Mouse (Mus musculus): ENCODE results near the gene Psg16. TPM values are rescaled to one million over a fixed set of nuclear protein-coding genes. Genes with fewer than 3 reads are reported as not detected.
A peak's percentile ranks its signal among the peaks of the same experiment; 100 is the strongest.
"Not testable (repeated sequence)": the region's sequence is repeated elsewhere in the genome, so short reads cannot be mapped to it uniquely, and the experiment has no call there.

The Psg16 gene
- total RNA-seq, 2 experiments from 2014 or later: 3.4 TPM

DNA sequence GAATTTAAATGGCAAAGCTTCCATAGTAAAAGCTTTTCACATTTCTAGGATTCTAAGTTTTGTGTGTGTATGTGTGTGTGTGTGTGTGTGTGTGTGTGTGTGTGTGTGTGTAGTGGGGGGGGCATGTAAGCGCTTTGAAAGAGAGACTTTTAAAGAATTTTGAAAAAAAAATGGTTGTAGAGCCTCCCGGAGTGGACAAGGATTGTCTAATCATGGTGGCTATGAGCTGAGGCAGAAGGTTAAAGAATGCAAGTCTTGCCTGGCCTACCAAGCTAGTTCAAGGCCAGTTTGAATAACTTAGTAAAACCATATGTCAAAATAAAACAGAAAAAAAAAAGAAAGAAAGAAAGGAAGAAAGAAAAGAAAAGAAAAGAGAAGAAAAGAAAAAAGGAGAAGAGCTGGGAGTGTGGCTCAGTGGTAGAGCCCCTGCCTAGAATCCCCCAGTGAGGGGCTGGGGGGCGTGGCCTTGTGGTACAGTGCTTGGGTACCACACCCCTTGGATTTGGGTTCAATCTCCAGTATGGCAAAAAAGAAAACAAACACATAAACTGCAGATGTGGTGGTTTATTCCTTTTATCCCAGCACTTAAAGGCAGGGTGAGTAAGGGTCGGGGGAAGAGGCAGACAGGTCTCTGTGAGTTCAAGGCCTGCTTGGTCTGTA is 18.4 kb upstream of the Psg16 start:
- DNase-seq (ENCODE audit: low spot score in 2 of 2): no peak

DNA sequence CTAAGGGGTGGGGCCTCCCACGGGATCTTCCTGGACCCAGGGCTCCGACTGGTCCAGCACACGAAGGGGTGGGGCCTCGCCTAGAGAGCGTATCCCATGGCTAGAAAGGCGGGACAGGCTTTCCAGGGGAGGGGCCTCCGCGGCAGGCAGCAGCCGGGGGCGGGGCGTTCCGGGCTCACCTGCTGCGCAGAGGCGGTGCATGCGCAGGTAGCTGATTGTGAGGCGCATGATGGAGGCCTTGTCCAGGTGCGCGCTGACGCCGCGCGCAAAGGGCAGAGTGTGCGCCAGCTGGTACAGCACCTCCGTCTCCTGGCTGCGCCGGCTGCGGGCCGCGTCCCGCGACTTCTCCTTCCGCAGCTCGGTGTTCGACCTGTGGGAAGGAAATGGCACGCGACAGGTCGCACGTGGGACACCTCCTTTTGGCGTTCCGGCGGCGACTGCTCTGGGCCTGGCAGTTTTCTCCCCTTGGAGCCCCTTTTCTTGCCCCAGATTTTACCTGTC is 17.7 kb upstream of the Psg16 start:
- DNase-seq (ENCODE audit: low spot score in 2 of 2): peak; percentile 83 to 89

DNA sequence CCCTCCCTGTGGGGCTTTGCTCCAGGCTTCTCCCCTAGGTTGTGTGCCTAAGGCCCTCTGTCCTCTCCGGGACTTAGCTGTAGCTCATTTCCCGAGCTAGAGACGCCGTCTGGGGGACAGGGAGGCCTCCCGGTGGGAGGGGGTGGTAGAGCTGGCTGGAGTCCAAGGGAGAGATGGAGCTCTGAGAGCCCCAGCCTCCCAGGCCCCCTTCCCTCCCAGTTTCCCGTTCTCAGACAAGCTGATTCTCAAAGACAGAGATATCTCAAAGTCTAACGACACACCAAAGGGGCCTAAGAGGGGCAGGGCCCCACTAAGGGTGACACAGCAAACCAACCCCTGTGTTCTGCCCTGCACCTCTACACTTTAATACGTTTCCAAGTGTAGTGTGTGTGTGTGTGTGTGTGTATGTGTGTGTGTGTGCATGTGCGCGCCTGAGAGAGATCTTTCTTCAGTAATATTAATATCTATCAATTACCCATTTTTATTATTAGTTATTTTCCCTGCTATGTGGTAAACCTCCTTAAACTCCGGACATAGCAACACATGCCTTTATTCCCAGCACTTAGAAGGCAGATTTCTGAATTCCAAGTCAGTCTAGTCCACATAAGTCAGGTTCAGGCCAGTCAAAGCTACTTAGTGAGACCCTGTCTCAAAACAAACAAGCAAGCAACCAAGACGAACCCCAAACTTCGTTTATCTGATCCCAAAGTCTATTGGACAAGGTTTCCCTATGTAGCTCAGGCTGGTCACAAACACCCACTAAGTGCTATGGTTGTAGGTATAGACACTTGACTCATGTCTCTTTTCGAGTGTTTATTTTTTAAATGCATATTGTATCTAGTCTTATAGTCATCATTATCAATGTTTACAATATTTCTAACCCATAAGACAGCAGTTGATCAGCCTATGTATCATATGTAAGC is 17.0 kb upstream of the Psg16 start:
- peak; percentile 46 to 52 for DNase-seq (ENCODE audit: low spot score in 2 of 2)

DNA sequence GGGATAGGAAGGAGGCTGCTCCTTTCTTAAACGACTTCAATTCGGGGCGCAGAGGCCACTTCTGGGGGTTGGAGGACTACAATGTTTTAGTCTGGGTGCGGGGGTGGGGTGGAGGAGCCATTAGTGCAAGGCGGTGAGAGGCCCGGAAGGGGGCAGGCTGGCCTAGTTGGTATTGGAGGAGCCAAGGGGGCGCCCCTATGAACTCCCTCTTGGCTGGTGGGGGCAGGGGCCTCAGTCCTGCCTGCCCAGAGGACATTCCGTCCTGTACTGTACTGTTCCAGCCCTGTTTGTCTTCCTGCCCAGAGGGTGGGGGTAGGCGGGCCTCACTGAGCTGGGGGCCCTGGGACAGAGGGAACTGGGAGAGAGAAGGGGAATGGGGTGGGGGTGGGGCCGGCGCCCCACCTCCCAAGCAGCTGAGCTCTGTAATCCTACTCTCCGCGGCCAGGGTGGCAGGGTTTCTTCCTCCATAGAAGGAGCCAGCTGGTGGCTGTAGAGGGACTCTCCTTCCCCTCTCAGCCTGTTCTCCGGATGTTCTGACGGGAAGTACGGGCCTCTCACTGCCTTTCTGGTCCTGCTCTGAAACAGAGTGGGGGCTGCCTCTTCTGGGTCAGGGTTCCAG is 15.7 kb upstream of the Psg16 start:
- DNase-seq (ENCODE audit: low spot score in 2 of 2): peak; percentile 55 to 87

DNA sequence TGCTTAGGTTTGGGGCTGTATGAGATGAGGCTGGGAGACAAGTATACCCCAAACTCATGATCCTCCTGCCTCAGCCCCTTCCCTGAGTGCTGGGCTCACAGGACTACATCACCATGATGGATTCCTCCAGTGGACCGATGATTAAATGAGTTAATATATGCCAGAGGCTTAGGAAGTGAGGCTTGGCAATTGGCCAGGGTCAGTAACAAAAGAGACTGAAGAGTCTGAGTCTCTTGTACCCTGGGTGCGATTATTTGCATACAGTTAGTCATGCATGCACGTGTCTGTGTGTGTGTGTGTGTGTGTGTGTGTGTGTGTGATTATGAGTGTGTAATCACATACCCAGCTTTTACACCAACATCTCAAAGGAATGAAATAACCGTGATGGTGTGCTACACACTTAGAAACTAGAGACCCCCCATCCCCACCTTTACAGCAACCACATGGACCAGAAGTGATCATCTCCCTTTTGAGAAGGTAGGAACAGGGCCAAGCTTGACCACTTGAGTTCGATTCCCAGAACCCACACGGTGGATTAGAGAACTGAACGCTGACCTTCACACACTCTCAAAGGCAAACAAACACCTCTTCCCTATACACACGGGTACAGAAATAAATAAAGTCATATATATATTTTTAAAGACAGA is 14.9 kb upstream of the Psg16 start:
- peak in 1 of 2 experiments; percentile 44 for DNase-seq (ENCODE audit: low spot score in 2 of 2)

DNA sequence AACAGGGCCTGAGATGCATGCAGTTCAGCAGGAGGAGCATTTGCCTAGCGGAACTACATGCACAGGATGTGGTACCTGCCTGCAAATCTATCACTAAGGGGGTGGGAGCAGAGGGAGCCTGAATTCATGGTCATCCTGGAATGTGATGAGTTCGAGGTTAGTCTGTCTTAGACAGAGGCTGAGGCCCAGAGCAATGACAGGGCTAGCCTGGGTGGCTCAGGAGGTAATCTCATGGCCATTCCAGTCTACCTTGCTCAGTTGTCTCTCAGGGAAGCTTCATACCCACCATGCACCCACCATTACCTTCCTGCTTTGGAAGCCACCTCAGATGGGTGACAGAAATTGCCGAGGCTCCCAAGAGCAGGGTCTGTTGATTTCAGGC is 14.4 kb upstream of the Psg16 start:
- no peak for DNase-seq (ENCODE audit: low spot score in 2 of 2)

DNA sequence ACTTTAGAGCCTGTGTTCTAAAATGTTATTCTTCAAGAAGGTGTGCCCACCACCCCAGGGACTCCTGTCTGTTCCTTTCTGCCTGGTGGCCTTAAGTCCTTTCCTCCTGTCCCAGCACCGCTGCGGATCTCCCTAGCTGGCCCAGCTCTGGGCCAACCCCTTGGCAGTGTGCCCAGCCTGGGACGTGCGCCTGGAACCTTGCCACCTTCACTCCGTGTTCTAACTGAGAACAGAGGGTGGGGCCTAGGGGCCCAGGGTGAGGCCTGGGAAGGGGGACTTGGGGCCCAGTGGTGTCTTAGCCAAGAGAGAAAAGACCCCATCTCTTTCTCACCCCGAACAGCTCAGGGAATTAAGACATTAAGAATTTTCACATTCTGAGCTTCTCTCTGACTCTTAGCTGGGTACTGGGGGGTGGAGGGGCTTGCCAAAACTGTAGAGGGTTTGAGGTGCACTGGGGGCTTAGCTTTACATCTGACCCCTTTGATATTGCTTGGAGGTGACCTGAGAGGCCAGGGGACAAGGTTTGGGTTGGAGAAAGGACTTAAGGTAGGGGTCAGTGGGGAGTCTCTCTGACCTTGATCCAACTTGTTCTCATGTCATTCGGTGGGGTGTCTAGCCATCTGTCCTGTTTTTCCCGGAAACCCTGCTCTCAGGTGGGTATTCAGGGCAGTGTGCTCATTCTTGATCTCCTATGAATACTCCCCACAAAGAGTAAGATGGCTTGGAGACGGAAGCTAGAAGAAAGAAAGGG is 13.6 kb upstream of the Psg16 start:
- peak; percentile 87 to 95 for DNase-seq (ENCODE audit: low spot score in 2 of 2)

DNA sequence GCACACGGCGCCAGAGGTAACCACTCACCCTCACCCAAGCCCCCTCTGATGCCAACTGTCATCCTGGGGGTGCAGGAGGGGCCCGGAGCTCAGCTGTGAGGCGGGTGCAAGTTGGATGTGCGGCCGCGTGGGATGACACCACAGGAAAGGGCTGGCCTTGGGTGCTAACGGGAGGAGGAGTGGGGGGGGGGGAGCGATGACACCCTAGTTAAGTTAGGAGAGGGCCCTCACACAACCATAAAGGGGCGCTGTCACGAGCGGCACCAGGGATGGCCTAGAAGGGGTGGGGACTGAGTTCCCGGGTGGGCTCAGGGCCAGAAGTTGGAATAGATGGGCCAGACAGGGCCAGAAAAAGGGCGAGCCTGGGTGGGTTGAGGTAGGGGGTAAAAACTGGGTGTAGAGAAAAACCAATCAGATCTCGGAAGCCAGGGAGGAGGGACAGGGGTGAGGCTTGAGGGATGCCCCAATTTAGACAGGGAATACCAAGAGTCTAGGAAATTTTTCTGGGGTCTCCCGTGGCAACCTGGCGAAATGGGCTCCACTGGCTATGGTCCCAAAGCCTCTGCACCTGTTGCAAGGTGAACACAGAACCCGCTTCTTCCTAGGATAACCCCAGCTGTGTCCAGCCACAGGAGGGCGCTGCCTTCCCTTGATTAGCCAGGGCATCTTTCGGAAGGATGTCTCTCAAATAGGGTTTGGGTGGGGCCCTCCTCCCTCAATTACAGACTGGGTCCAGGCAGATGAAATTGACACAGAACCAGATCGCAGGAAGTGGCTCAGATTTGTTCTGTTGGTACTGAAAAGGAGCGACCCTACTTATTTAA is 12.8 kb upstream of the Psg16 start:
- DNase-seq (ENCODE audit: low spot score in 2 of 2): peak in 1 of 2 experiments; percentile 46

DNA sequence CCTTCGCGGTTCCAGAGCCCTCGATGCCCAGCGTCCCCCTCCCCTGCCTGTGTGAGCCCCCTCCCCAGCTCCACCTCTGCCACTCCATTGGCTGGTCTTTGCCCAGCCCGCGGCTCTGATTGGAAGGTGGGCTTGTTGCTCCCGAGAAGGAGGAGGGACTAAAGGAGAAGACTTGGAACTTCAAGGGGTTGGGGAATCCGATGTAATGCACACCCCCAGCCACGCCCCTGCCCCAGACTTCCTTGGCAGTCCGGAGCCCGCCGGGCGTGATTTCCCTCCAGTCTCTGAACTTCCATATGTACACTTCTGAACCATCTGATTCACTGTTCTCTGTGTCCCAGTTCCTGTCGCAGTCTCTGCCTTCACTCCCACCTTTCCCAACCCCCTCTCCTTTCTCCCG is 11.5 kb upstream of the Psg16 start, which contains the start of gene Hif3a:
Gene Hif3a, minus strand, starts transcription at position 39 of the 400 bp plus-strand sequence.
- peak; percentile 48 to 78 for DNase-seq (ENCODE audit: low spot score in 2 of 2)

DNA sequence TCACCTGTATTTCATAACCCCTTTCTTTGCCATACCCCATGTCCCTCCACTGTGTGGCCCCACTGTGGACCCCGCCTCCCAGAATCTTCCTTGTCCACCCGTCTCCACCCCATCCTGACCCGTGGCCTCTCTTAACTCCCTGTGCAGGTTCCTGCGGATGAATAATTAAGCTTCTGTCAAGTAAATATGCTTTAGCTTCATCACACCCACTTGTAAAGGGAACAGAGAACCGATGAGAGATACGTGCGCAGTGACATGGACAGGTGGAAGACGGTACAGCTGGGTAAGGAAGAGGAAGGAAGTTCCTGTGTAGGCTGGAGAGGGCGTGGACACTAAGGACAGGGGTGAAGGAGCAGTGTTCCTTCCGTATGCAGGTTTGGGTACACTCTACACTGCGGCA is 11.0 kb upstream of the Psg16 start:
- no peak for DNase-seq (ENCODE audit: low spot score in 2 of 2)

DNA sequence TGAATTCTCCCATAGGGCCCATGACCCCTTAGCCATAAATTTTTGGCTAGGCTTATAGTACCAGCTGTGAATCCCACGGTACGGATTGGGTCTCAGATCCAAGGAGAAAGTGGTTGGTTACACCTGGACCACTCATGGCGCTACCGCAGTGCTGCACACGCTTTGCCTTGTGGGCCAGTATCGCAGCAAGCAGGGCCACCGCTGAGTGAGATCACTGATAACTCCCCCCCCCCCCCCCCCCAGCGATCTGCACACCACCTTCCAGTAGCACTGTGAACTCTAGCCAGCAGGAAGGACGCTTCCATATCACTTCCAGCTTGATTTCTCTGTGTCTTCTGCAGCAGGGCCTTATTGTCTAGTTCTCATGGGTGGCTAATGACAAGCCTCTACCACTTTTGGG is 8.2 kb upstream of the Psg16 start:
- no peak for DNase-seq (ENCODE audit: low spot score in 2 of 2)

DNA sequence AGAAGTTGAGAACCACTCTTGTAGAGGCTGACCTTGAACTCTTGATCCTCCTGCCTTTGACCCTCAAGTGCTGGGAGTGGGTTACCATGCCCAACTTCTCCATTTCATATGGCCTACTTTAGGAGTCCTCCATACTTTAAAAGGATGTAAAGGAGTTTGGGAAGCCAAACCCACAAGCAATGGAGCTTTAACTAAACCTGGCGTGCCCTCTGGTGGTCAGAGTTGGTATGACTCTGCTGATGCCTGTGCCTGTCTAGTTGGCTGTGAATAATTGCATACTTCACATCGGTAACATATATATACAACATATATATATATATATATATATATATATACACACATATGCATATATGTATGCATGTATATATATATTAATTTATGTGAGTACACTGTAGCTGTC is 7.4 kb upstream of the Psg16 start:
- DNase-seq (ENCODE audit: low spot score in 2 of 2): peak; percentile 77 to 88

DNA sequence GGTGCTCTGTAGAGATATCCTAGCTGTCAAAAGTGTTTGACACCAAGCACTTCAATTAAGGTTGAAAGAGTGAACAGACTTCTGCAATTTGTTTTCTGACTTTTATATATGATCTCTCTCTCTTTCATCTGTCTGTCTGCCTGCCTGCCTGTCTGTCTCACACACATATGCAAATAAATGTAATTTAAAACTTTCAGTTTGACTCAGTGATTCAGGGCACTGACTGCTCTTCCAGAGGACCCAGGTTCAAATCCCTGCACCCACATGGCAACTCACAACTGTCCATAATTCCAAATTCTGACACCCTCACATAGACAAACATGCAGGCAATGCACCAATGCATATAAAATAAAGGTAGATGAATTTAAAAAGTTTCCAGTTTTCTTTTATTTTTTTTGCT is 6.8 kb upstream of the Psg16 start:
- DNase-seq (ENCODE audit: low spot score in 2 of 2): no peak

DNA sequence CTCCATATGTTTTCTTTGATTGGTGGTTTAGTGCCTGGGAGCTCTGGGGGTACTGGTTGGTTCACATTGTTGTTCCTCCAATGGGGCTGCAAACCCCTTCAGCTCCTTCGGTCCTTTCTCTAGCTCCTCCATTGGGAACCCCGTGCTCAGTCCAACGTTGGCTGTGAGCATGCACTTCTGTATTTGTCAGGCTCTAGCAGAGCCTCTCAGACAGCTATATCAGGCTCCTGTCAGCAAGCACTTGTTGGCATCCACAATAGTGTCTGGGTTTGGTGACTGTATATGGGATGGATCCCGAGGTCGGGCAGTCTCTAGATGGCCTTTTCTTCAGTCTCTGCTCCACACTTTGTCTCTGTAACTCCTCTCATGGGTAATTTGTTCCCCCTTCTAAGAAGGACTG is 6.2 kb upstream of the Psg16 start:
- not testable (repeated sequence) for DNase-seq (ENCODE audit: low spot score in 2 of 2)

DNA sequence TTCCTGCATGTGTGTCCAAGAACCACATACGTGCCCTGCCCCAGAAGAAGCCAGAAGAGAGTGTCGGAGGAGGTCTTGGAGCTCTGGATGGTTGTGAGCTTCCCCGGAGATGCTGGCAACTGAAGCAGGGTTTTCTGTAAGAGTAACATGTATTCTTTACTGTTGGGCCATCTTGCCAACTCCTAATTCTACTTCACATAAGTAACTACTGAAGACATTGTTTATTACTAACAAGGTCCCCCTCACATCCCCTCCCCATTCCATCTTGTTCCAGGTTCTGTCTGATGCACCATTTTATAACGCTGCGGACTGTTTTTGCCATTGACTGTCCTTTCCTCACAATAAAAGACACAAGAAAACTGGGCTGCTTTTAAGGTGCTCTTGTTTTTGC is 332 bp upstream of the Psg16 start:
- DNase-seq (ENCODE audit: low spot score in 2 of 2): no peak

DNA sequence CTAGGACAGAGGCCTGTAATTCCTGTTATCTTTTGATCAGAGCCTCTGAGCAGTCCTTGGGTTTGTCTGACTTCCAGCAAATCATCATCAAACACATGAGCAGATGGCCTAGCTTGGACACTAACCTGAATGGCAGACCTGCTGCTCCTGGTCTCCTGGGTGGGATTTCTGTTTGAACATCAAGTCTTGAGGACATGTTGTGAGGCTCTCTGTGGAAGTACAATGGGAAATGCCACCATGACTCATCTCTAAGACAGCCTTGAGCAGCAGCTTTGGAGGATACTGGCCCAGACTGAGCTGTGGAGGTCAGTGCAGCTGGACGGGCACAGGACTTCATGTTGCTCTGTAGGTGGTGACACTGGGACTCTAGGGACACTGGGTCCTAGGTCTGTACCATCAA is 2.7 kb downstream of the Psg16 start:
- no peak for DNase-seq (ENCODE audit: low spot score in 2 of 2)

DNA sequence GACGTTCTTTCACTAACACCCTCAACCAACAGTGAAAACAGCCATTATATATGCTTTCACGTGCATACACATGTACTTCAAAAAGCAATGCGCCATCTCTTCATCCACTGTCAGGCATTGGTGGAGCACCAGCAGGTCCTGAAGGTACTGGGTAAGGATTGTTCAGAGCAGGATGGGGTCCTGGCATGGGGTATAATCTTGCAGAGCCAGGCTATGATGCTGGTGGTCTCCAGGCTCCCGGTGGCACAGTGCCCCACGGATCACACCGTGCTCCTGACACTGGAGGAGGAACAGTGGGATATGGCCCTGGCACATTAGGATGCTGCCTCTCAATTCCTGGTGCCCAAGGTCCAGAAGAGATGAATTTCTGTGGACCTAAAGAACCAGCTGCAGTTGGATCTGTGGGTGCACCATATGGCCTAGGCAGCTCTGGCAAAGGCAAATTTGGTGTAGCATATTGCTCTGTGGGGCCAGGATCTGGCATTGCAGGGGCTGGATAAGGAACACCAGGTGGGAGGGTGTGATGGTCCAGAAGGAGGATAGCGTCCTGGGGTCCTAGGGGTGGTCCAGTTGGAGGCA is 4.3 kb downstream of the Psg16 start:
- DNase-seq (ENCODE audit: low spot score in 2 of 2): no peak

DNA sequence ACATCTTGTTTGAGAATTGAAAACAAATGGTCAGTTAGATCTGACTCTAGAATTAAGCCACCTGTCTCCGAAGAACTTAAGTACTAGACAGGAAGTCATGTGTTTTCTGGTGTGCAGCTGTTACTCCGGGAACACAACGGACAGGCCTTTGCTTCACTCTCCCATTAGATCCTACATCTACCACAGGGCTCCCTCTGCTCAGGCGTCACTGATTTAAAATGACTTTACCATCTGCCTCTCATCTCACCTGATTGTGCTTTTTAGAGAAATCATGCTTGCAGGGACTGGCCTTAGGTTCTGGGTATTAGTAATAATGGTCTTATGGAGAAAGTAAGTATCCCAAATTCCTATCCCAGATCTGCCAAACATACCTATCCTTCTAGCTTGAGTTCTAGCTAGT is 8.9 kb downstream of the Psg16 start:
- DNase-seq (ENCODE audit: low spot score in 2 of 2): no peak

DNA sequence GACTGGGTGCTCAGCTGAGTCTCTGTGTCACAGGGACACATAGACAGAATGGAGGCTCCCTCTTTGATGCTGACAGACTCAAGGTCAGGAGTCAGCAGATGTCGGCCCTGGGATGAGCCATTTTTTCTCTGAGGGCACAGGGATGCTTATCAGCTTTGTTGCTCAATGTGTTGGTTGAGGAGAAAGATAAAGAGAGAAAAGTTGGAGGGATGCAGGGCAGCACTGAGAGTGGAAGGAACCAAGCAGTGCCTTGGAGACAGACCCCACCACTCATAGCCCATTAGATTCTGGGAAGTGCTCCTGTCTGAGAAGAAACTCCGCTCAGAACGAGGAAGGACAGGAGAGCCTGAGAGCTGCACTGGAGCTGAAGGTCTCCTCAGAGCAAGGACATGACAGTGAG is 13.9 kb downstream of the Psg16 start:
- no peak for DNase-seq (ENCODE audit: low spot score in 2 of 2)

All from layer of hippocampus, postnatal 14 days (tissue).